Mouse (Mus musculus) 3T3-L1 (cell line): ENCODE results near the gene Ralgds.
A peak's percentile ranks its signal among the peaks of the same experiment; 100 is the strongest.

ENCODE experiments used
- DNase-seq: peaks from one replicate; pipeline ENCODE4 v3.0.0-alpha.2; 2015; ENCODE audit warnings: low read depth, low spot score

Ralgds gene

GRCm38 (mm10) chr2:28533901-28534435, 21.0 kb downstream of the Ralgds start:
- DNase-seq, result no peak

- peak; percentile 90 for DNase-seq
Measured at GRCm38 (mm10) chr2:28534436-28535262, 21.7 kb downstream of the Ralgds start.

- no peak for DNase-seq
Measured at GRCm38 (mm10) chr2:28535263-28535540, 22.3 kb downstream of the Ralgds start.

- DNase-seq, result peak; percentile 23
Measured at GRCm38 (mm10) chr2:28535650-28536049, 22.7 kb downstream of the Ralgds start.

GRCm38 (mm10) chr2:28536166-28536565, 23.2 kb downstream of the Ralgds start:
- no peak for DNase-seq

- no peak for DNase-seq
Measured at GRCm38 (mm10) chr2:28536766-28537633, 24.1 kb downstream of the Ralgds start.

- DNase-seq, result no peak
Measured at GRCm38 (mm10) chr2:28537634-28537920, 24.7 kb downstream of the Ralgds start.

- no peak for DNase-seq
Measured at GRCm38 (mm10) chr2:28537995-28538816, 25.3 kb downstream of the Ralgds start.

- peak; percentile 68 for DNase-seq
Measured at GRCm38 (mm10) chr2:28538817-28539128, 25.8 kb downstream of the Ralgds start.

- peak; percentile 78 for DNase-seq
Measured at GRCm38 (mm10) chr2:28539206-28539605, 26.3 kb downstream of the Ralgds start.

- DNase-seq, result no peak
Measured at GRCm38 (mm10) chr2:28539949-28540348, 27.0 kb downstream of the Ralgds start.

GRCm38 (mm10) chr2:28540587-28541227, 27.8 kb downstream of the Ralgds start:
- DNase-seq, result no peak

- DNase-seq, result no peak
Measured at GRCm38 (mm10) chr2:28543894-28544293, 31.0 kb downstream of the Ralgds start.

- DNase-seq, result no peak
Measured at GRCm38 (mm10) chr2:28545976-28546375, 33.1 kb downstream of the Ralgds start.

- DNase-seq, result no peak
Measured at GRCm38 (mm10) chr2:28546560-28546959, 33.6 kb downstream of the Ralgds start.

- DNase-seq, result peak; percentile 85
Measured at GRCm38 (mm10) chr2:28547237-28548172, 34.6 kb downstream of the Ralgds start.

- DNase-seq, result no peak
Measured at GRCm38 (mm10) chr2:28549157-28549556, 36.2 kb downstream of the Ralgds start.

GRCm38 (mm10) chr2:28552301-28552700, 39.4 kb downstream of the Ralgds start:
- DNase-seq, result no peak

- no peak for DNase-seq
Measured at GRCm38 (mm10) chr2:28557452-28557851, 44.5 kb downstream of the Ralgds start.

- no peak for DNase-seq
Measured at GRCm38 (mm10) chr2:28563303-28563702, 50.4 kb downstream of the Ralgds start, which contains the start of gene Cel. TSS of gene Cel (minus strand) at chr2:28563403.
